Mouse (Mus musculus) spleen, adult 18-20 months (tissue): Measurements from ENCODE around the gene Kmt5c.

Experiments
- DNase-seq, 2 experiments: peaks; one replicate each; pipeline ENCODE4 v3.0.0; 2022; ENCODE audit warnings: mixed read lengths in 2 of 2

The Kmt5c gene

GRCm38 (mm10) chr7:4739544-4740275 lies at the start of gene Kmt5c:
Gene Kmt5c, plus strand, starts transcription at chr7:4740115.
- DNase-seq: peak; percentile 85 to 92

GRCm38 (mm10) chr7:4690387-4690786 lies 49.5 kb upstream of the Kmt5c start, which contains the start of gene Brsk1:
Gene Brsk1, plus strand, starts transcription at chr7:4690604.
- DNase-seq: no peak

GRCm38 (mm10) chr7:4690951-4691653 lies 48.8 kb upstream of the Kmt5c start:
- DNase-seq: no peak

- no peak for DNase-seq
These were observed 46.9 kb upstream of the Kmt5c start for GRCm38 (mm10) chr7:4693004-4693403.

GRCm38 (mm10) chr7:4702334-4702733 lies 37.6 kb upstream of the Kmt5c start:
- no peak for DNase-seq

- no peak for DNase-seq
These were observed 36.7 kb upstream of the Kmt5c start for GRCm38 (mm10) chr7:4703195-4703594.

GRCm38 (mm10) chr7:4705098-4705497 lies 34.8 kb upstream of the Kmt5c start:
- no peak for DNase-seq

- no peak for DNase-seq
These were observed 27.3 kb upstream of the Kmt5c start for GRCm38 (mm10) chr7:4712594-4712993.

- no peak for DNase-seq
These were observed 23.0 kb upstream of the Kmt5c start for GRCm38 (mm10) chr7:4716955-4717354.

- DNase-seq: no peak
These were observed 20.6 kb upstream of the Kmt5c start for GRCm38 (mm10) chr7:4719276-4719675.

GRCm38 (mm10) chr7:4723508-4723907 lies 16.4 kb upstream of the Kmt5c start:
- peak in 1 of 2 experiments; percentile 42 for DNase-seq

GRCm38 (mm10) chr7:4724359-4724758 lies 15.6 kb upstream of the Kmt5c start:
- DNase-seq: no peak

- DNase-seq: no peak
These were observed 14.7 kb upstream of the Kmt5c start, which contains the start of gene Tmem150b for GRCm38 (mm10) chr7:4725169-4725568. Gene Tmem150b, minus strand, starts transcription at chr7:4725249.

- no peak for DNase-seq
These were observed 8.8 kb upstream of the Kmt5c start for GRCm38 (mm10) chr7:4731090-4731489.

GRCm38 (mm10) chr7:4732968-4733392 lies 6.9 kb upstream of the Kmt5c start:
- DNase-seq: no peak

GRCm38 (mm10) chr7:4739041-4739543 lies 823 bp upstream of the Kmt5c start:
- no peak for DNase-seq

GRCm38 (mm10) chr7:4740309-4740727 lies 403 bp downstream of the Kmt5c start:
- no peak for DNase-seq

GRCm38 (mm10) chr7:4741151-4741550 lies 1.2 kb downstream of the Kmt5c start:
- DNase-seq: peak in 1 of 2 experiments; percentile 30

GRCm38 (mm10) chr7:4741672-4742481 lies 2.0 kb downstream of the Kmt5c start:
- DNase-seq: no peak

- DNase-seq: no peak
These were observed 2.5 kb downstream of the Kmt5c start for GRCm38 (mm10) chr7:4742482-4742819.

GRCm38 (mm10) chr7:4743354-4743753 lies 3.4 kb downstream of the Kmt5c start:
- no peak for DNase-seq

- no peak for DNase-seq
These were observed 5.0 kb downstream of the Kmt5c start for GRCm38 (mm10) chr7:4744886-4745285.

GRCm38 (mm10) chr7:4746326-4746980 lies 6.5 kb downstream of the Kmt5c start:
- DNase-seq: no peak
